Mouse (Mus musculus) kidney, embryonic 15.5 days (tissue): ENCODE results near the gene Mrrf. TPM values are rescaled to one million over a fixed set of nuclear protein-coding genes. Genes with fewer than 3 reads are reported as not detected.

Experiments
- ATAC-seq: fragments of 200-750 bp; cut with Nextera tagmentation; replicated peaks from 2 replicates; pipeline ENCODE4 v1.8.0; 2017; ENCODE audit warnings: moderate TSS enrichment; ENCODE audit not compliant: low FRiP score
- H3K27ac ChIP-seq: fragments of 300-500 bp; sonication (generic); 2 replicates; pipeline ENCODE4 v1.5.1; 2015; ENCODE audit warnings: mild to moderate bottlenecking, inconsistent platforms
- H3K27me3 ChIP-seq: fragments of 300-500 bp; sonication (generic); 2 replicates; pipeline ENCODE4 v1.6.1; 2015; ENCODE audit warnings: inconsistent platforms
- H3K36me3 ChIP-seq: fragments of 300-500 bp; sonication (generic); 2 replicates; pipeline ENCODE4 v1.6.1; 2015; ENCODE audit warnings: inconsistent platforms
- H3K4me1 ChIP-seq: fragments of 300-500 bp; sonication (generic); 2 replicates; pipeline ENCODE4 v1.6.1; 2015; ENCODE audit warnings: inconsistent platforms
- H3K4me2 ChIP-seq: fragments of 300-500 bp; sonication (generic); 2 replicates; pipeline ENCODE4 v1.6.1; 2015; ENCODE audit warnings: moderate library complexity, mild to moderate bottlenecking, inconsistent platforms
- H3K4me3 ChIP-seq: fragments of 300-500 bp; sonication (generic); replicated peaks from 2 replicates; pipeline ENCODE4 v1.5.1; 2015; ENCODE audit warnings: mild to moderate bottlenecking, inconsistent platforms
- H3K9ac ChIP-seq: fragments of 300-500 bp; sonication (generic); 2 replicates; pipeline ENCODE4 v1.6.1; 2015; ENCODE audit warnings: mild to moderate bottlenecking, inconsistent platforms
- H3K9me3 ChIP-seq: fragments of 300-500 bp; sonication (generic); replicated peaks from 2 replicates; pipeline ENCODE4 v1.6.1; 2016; ENCODE audit warnings: inconsistent platforms
- WGBS: fragments of 180-500 bp; shearing (Covaris S2); methylation state at CpG from one replicate; pipeline ENCODE4 v1.1.7; 2015; ENCODE audit warnings: mixed read lengths; 5-methylcytosine and 5-hydroxymethylcytosine counted together
- polyA plus RNA-seq: library from polyadenylated mRNA; unstranded; fragments of >200 nt; fragmentation: Nextera tagmentation; extraction: Ambion mirVana; gene quantifications from 2 replicates; pipeline ENCODE4 v1.2.1, GENCODE M21; 2015

Mrrf gene
- polyA plus RNA-seq, 1 experiment from 2014 or later: 26.7 TPM

- no peaks in the 10 kb centered on the region for H3K36me3 ChIP-seq
- peaks cover 45% of the 10 kb centered on the region for H3K4me1 ChIP-seq
- H3K4me2 ChIP-seq: peak overlapping the region; percentile 90
- H3K27me3 ChIP-seq: peaks cover 100% of the 10 kb centered on the region
- ATAC-seq: no peak
- H3K9ac ChIP-seq: no peak overlapping the region
- H3K27ac ChIP-seq: no peak overlapping the region
- no peaks in the 10 kb centered on the region for H3K9me3 ChIP-seq
- H3K4me3 ChIP-seq: peak overlapping the region; percentile 53
- 3% methylated on average over 21 of the region's 21 CpGs for WGBS
Observed at GRCm38 (mm10) chr2:36103069-36103554, 33.1 kb upstream of the Mrrf start.

DNA sequence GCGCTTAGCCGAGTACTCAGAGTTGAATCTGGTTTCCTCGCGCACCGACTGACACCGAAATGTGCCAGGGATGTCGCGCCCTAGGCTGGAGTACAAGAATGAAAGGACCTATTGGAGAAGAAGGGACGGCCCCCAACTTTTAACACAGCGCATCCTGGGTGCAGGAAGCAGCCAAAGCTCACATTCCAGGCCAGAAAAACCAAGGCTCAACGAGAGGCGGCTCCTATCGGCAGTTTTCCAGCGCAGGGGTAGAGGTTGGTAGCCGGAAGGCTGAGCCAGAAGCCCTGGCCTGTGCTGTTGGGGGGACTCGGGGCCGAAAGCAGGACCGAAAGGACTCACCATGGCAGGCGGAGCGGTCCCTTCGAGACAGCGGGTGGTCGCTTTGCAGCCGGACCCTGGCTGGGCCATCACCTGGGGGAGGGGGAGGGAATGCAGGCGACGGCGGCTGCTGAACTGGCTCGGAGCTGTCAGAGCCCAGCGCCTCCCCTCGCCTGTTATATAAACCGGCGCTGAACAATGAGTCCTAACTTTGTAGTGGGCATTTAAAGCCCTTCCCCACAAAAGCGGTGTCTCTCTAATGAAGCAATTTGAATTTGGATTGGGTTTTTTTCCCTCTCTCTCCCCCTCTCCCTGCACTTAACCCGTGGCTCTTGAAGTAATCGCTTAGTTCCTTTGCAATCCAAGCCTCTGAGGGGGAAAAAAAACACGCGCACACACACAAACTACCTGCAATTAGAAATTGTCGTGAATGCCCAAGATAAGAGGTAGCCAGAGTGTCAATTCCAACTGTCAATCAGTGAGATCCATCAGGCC lies 32.4 kb upstream of the Mrrf start:
- peaks cover 99% of the 10 kb centered on the region for H3K27me3 ChIP-seq
- H3K36me3 ChIP-seq: no peaks in the 10 kb centered on the region
- WGBS: under 1% methylated on average over 38 of the region's 38 CpGs

DNA sequence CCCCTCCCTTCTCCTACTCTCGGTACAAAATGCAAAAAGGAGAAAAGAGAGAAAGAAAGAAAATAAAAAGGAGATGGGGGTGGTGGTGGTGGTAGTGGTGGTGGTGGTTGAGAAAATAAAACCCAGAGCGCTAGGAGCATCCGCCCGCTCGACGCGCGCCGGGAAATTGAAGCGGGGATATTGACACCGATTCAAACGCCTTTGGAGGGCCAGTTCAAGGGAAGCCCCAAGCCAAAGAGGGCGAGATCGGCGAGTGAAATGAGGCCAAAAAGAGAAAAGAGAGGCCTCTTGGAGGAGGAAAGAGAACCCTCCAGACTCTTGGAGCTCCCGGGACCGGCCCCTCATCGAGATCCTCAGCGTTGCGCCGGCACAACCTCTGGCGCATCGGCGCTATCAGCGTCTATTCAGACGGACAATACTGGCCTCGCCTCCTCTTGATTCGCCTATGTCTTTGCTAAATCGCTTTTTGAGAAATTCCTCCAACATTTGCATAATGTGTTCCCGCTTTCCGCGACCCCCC lies 31.7 kb upstream of the Mrrf start:
- Histone ChIP-seq H3K9ac (peak overlapping the region; percentile 50), H3K4me1 (peaks cover 45% of the 10 kb centered on the region), H3K27me3 (peaks cover 98% of the 10 kb centered on the region), H3K27ac (no peak overlapping the region), H3K36me3 (no peaks in the 10 kb centered on the region), H3K4me2 (peak overlapping the region; percentile 90), H3K4me3 (peak overlapping the region; percentile 53), H3K9me3 (no peaks in the 10 kb centered on the region)
- under 1% methylated on average over 32 of the region's 32 CpGs for WGBS
- no peak for ATAC-seq

More for the DNA sequence above, 32.4 kb upstream of the Mrrf start:
- Histone ChIP-seq H3K9ac (0 out of 2 replicates have a peak overlapping the region, but pooled peaks have one; percentile 17), H3K4me3 (peak overlapping the region; percentile 53), H3K4me1 (peaks cover 45% of the 10 kb centered on the region), H3K9me3 (no peaks in the 10 kb centered on the region), H3K4me2 (peak overlapping the region; percentile 90), H3K27ac (no peak overlapping the region)
- no peak for ATAC-seq

DNA sequence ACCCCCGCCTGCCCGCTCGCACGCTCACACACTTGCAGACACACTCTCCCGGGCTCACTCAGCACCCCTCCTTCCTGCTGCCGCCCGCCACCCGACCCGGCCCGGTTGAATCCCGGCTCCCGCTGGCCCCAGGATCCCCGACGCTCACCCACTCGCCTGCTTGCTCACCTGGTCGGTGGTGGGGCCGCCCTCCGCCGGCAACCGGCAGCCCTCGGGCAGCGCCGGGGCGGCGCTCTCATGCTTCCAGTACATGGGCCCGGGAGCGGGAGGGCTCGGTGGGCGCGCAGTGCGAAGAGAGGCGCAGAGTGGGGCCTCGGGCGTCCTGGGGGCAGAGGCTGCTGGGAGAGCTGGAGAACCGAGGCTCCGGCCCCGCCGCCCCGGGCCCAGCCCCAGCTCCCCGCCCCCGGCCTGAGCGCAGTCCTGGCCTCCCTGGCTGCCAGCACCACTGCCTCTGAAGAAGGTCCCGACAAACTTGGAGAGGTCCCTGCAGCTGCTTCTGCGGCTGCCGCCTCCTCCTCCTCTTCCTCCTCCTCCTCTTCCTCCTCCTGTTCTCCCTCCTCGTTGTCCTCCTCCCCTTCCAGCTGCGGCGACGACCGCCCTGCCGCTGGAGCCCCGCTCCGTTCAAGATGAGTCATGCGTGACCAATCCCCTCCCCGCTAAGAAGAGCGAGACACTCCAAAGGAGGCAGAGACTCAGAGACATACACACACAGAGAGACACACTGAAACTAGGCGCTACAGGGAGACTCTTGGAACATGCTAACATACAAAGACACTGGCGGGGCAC lies 31.0 kb upstream of the Mrrf start, which contains the start of gene Lhx6:
TSS of gene Lhx6 (minus strand) at position 453 of the 786 bp plus-strand sequence.
- peaks cover 45% of the 10 kb centered on the region for H3K4me1 ChIP-seq
- WGBS: 1% methylated on average over 53 of the region's 58 CpGs
- H3K4me3 ChIP-seq: peak within 1 kb of the TSS; percentile 53
- peak; percentile 45 for ATAC-seq
- peak within 1 kb of the TSS; percentile 90 for H3K4me2 ChIP-seq
- no peaks in the 10 kb centered on the region for H3K9me3 ChIP-seq
- no peaks in the 10 kb centered on the region for H3K36me3 ChIP-seq
- peaks cover 98% of the 10 kb centered on the region for H3K27me3 ChIP-seq
- no peak within 1 kb of the TSS for H3K27ac ChIP-seq
- peak within 1 kb of the TSS; percentile 50 for H3K9ac ChIP-seq

- H3K27ac ChIP-seq: no peak overlapping the region
- no peak overlapping the region for H3K4me2 ChIP-seq
- peaks cover 85% of the 10 kb centered on the region for H3K27me3 ChIP-seq
- H3K36me3 ChIP-seq: no peaks in the 10 kb centered on the region
- 5% methylated on average over 7 of the region's 7 CpGs for WGBS
- H3K9ac ChIP-seq: no peak overlapping the region
- H3K4me3 ChIP-seq: no peak overlapping the region
- H3K4me1 ChIP-seq: peaks cover 21% of the 10 kb centered on the region
- no peaks in the 10 kb centered on the region for H3K9me3 ChIP-seq
- no peak for ATAC-seq
Observed at GRCm38 (mm10) chr2:36108615-36109014, 27.6 kb upstream of the Mrrf start.

- peaks cover 21% of the 10 kb centered on the region for H3K36me3 ChIP-seq
- WGBS: 78% methylated on average over 3 of the region's 3 CpGs
- H3K4me2 ChIP-seq: no peak overlapping the region
- no peak overlapping the region for H3K4me3 ChIP-seq
- H3K9me3 ChIP-seq: no peaks in the 10 kb centered on the region
- no peak for ATAC-seq
- no peak overlapping the region for H3K9ac ChIP-seq
- H3K4me1 ChIP-seq: no peaks in the 10 kb centered on the region
- peaks cover 45% of the 10 kb centered on the region for H3K27me3 ChIP-seq
- no peak overlapping the region for H3K27ac ChIP-seq
Observed at GRCm38 (mm10) chr2:36112632-36113031, 23.6 kb upstream of the Mrrf start.

GRCm38 (mm10) chr2:36126795-36127429 lies 9.3 kb upstream of the Mrrf start:
- H3K4me1 ChIP-seq: no peaks in the 10 kb centered on the region

GRCm38 (mm10) chr2:36127973-36128372 lies 8.2 kb upstream of the Mrrf start:
- Histone ChIP-seq H3K4me2 (no peak overlapping the region), H3K27me3 (no peaks in the 10 kb centered on the region), H3K4me1 (no peaks in the 10 kb centered on the region), H3K9ac (no peak overlapping the region), H3K9me3 (no peaks in the 10 kb centered on the region), H3K36me3 (peaks cover 88% of the 10 kb centered on the region), H3K27ac (no peak overlapping the region), H3K4me3 (no peak overlapping the region)
- no peak for ATAC-seq
- 74% methylated on average over 4 of the region's 4 CpGs for WGBS

More at GRCm38 (mm10) chr2:36126795-36127429, 9.3 kb upstream of the Mrrf start:
- no peaks in the 10 kb centered on the region for H3K9me3 ChIP-seq
- H3K4me3 ChIP-seq: no peak overlapping the region
- H3K36me3 ChIP-seq: peaks cover 88% of the 10 kb centered on the region
- H3K27me3 ChIP-seq: no peaks in the 10 kb centered on the region
- no peak overlapping the region for H3K27ac ChIP-seq
- no peak for ATAC-seq
- WGBS: 90% methylated on average over 9 of the region's 9 CpGs
- no peak overlapping the region for H3K4me2 ChIP-seq
- no peak overlapping the region for H3K9ac ChIP-seq

DNA sequence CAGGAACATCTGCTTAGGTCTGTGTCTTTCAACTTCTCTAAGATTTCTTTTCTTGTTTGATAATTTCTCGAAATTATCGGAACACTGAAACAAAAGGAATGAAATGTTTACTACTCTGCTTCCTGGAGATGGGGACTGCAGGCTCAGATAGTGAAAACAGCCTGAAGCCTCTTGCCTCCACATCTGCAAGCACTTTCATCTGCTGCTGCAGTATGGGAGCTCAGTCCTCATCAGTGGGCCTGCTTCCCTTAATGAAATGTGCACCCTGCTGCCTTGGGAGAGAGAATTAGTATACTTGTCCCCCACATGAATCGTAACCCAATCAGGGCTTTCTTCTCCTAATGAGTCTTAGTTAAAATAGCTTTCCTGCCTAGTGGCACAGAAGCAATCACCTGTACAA lies 7.1 kb upstream of the Mrrf start:
- ATAC-seq: no peak
- Histone ChIP-seq H3K9me3 (no peaks in the 10 kb centered on the region), H3K9ac (no peak overlapping the region), H3K36me3 (peaks cover 88% of the 10 kb centered on the region), H3K4me2 (no peak overlapping the region), H3K27ac (no peak overlapping the region), H3K27me3 (no peaks in the 10 kb centered on the region), H3K4me1 (no peaks in the 10 kb centered on the region), H3K4me3 (no peak overlapping the region)
- 89% methylated on average over 3 of the region's 3 CpGs for WGBS

DNA sequence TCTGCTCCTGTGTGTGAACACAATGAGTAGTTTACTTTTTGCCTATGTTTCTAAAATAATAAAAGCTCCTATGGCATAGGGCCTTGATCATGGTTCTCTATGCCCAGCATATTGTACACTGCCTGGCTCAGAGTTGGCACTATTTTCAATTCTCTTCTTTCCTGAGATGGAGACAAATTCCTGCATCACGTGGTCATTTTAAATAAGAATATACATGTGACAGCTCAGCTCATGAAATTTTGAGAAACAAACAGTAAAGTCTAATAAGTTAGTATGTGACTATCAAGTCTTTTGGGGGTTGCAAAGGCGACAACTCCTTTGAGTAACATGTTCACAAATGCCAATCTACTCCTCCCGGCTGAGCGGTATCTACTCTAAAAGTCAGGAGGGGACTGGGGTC lies 302 bp upstream of the Mrrf start:
- Histone ChIP-seq H3K36me3 (peaks cover 34% of the 10 kb centered on the region), H3K9ac (peak overlapping the region; percentile 64), H3K27me3 (no peaks in the 10 kb centered on the region), H3K4me3 (peak overlapping the region; percentile 84), H3K4me1 (peaks cover 16% of the 10 kb centered on the region), H3K9me3 (no peaks in the 10 kb centered on the region), H3K4me2 (peak overlapping the region; percentile 70), H3K27ac (peak overlapping the region; percentile 93)
- WGBS: 2% methylated on average over 4 of the region's 4 CpGs
- ATAC-seq: no peak

- no peak for ATAC-seq
- H3K4me2 ChIP-seq: no peak overlapping the region
- 40% methylated on average over 2 of the region's 2 CpGs for WGBS
- H3K27ac ChIP-seq: peak overlapping the region; percentile 38; the same call in 1 of the 2 replicates
- H3K9ac ChIP-seq: no peak overlapping the region
- peaks cover 16% of the 10 kb centered on the region for H3K4me1 ChIP-seq
- H3K4me3 ChIP-seq: no peak overlapping the region
- H3K27me3 ChIP-seq: no peaks in the 10 kb centered on the region
- no peaks in the 10 kb centered on the region for H3K9me3 ChIP-seq
- H3K36me3 ChIP-seq: peaks cover 24% of the 10 kb centered on the region
Observed at GRCm38 (mm10) chr2:36139096-36139495, 2.9 kb downstream of the Mrrf start.
